Mouse (Mus musculus) naive thymus-derived CD4-positive, alpha-beta T cell, adult 2 months (primary cell): Measurements from ENCODE around the gene Zfp277.

Experiments used
- DNase-seq: peaks from one replicate; pipeline ENCODE4 v3.0.0-alpha.2; 2011; ENCODE audit warnings: low read depth

The Zfp277 gene

GRCm38 (mm10) chr12:40351879-40352278, 93.8 kb downstream of the Zfp277 start:
- no peak for DNase-seq

- DNase-seq, result no peak
These were observed 97.5 kb downstream of the Zfp277 start for GRCm38 (mm10) chr12:40348251-40348650.

- DNase-seq, result no peak
These were observed 98.5 kb downstream of the Zfp277 start for GRCm38 (mm10) chr12:40347060-40347698.

- DNase-seq, result no peak
These were observed 104.3 kb downstream of the Zfp277 start for GRCm38 (mm10) chr12:40341443-40341842.

GRCm38 (mm10) chr12:40335303-40335702, 110.4 kb downstream of the Zfp277 start:
- no peak for DNase-seq

GRCm38 (mm10) chr12:40331467-40331866, 114.2 kb downstream of the Zfp277 start:
- no peak for DNase-seq

GRCm38 (mm10) chr12:40327012-40327660, 118.6 kb downstream of the Zfp277 start:
- no peak for DNase-seq

GRCm38 (mm10) chr12:40325582-40325981, 120.1 kb downstream of the Zfp277 start:
- no peak for DNase-seq

- no peak for DNase-seq
These were observed 120.9 kb downstream of the Zfp277 start for GRCm38 (mm10) chr12:40324819-40325218.

- no peak for DNase-seq
These were observed 130.6 kb downstream of the Zfp277 start for GRCm38 (mm10) chr12:40315146-40315545.

GRCm38 (mm10) chr12:40303960-40304359, 141.7 kb downstream of the Zfp277 start:
- no peak for DNase-seq

GRCm38 (mm10) chr12:40298636-40299035, 147.1 kb downstream of the Zfp277 start:
- DNase-seq, result no peak

GRCm38 (mm10) chr12:40286539-40286938, 159.2 kb downstream of the Zfp277 start:
- DNase-seq, result no peak

GRCm38 (mm10) chr12:40280596-40281325, 164.9 kb downstream of the Zfp277 start:
- DNase-seq, result no peak

GRCm38 (mm10) chr12:40277581-40277980, 168.1 kb downstream of the Zfp277 start:
- no peak for DNase-seq

GRCm38 (mm10) chr12:40274931-40275330, 170.8 kb downstream of the Zfp277 start:
- no peak for DNase-seq

GRCm38 (mm10) chr12:40273339-40273738, 172.4 kb downstream of the Zfp277 start:
- no peak for DNase-seq

GRCm38 (mm10) chr12:40272710-40273109, 173.0 kb downstream of the Zfp277 start:
- no peak for DNase-seq

GRCm38 (mm10) chr12:40268313-40268712, 177.4 kb downstream of the Zfp277 start:
- DNase-seq, result no peak
